ENCODE assay signal across 8 mouse cellular contexts in genomic region chr10:79533126-79533911, GRCm38 (mm10). TPM values are rescaled to one million over a fixed set of nuclear protein-coding genes. Genes with fewer than 3 reads are reported as not detected.
DNase-seq lines count a peak whose midpoint lies in the region; ATAC-seq and TF ChIP-seq lines count a peak whose summit lies in the region.

Gene Plpp2 (minus strand): TSS chr10:79533796.

- peaks cover 0 to 33% of the 10 kb centered on the region in 2 experiments for H3K36me3 ChIP-seq in CH12.LX (replicated peaks in 1 of 2; ENCODE audit: control insufficient read depth in 1 of 2, insufficient read depth in 1 of 2, low read length in 1 of 2)
- no peaks in the 10 kb centered on the region for H3K36me3 ChIP-seq in heart, embryonic 16.5 days (ENCODE audit: control insufficient read depth, insufficient read depth)
- H3K36me3 ChIP-seq in liver, postnatal 0 days (replicated peaks; ENCODE audit: insufficient read depth, low read length): 0 out of 2 replicates have a peak, but pooled peaks cover 2% of the 10 kb centered on the region
- 0 out of 2 replicates have a peak, but pooled peaks cover 2% of the 10 kb centered on the region for H3K36me3 ChIP-seq in neural tube, embryonic 11.5 days (ENCODE audit: control insufficient read depth, insufficient read depth, low read length)
- no peaks in the 10 kb centered on the region for H3K36me3 ChIP-seq in testis, adult 2 months (ENCODE audit: control insufficient read depth, insufficient read depth, low read length)

- in situ Hi-C loops in CH12.LX (cut with MboI; ENCODE audit: low pct_ligation_motif_present, low pct_unique_long_range_greater_than_20kb, low sequenced_read_pairs): no loop called here

- TF ChIP-seq EP300 in CH12.LX (IDR thresholded peaks at IDR 0.05; ENCODE audit: low read length): no peak
- no peak for TF ChIP-seq EP300 in liver, postnatal 0 days (IDR thresholded peaks at IDR 0.05; ENCODE audit: low read depth)

- H3K4me3 ChIP-seq in CH12.LX (replicated peaks in 1 of 3; ENCODE audit: low read depth in 2 of 3, low read length in 2 of 3, poor library complexity in 1 of 3): peak within 1 kb of the TSS; percentile 62 to 74 (median 65)
- peak within 1 kb of the TSS; percentile 81 for H3K4me3 ChIP-seq in heart, embryonic 16.5 days (ENCODE audit: low read length)
- peak within 1 kb of the TSS; percentile 66 for H3K4me3 ChIP-seq in liver, postnatal 0 days (ENCODE audit: low read depth, low read length)
- H3K4me3 ChIP-seq in neural tube, embryonic 11.5 days (ENCODE audit: low read depth, low read length): peak within 1 kb of the TSS; percentile 54
- H3K4me3 ChIP-seq in testis, adult 2 months (ENCODE audit: control insufficient read depth, low read depth, low read length): peak within 1 kb of the TSS; percentile 54

- no peaks in the 10 kb centered on the region for H3K79me2 ChIP-seq in CH12.LX (replicated peaks; ENCODE audit: control insufficient read depth, extremely low read depth, insufficient read depth, poor library complexity, severe bottlenecking)

- under 1% methylated on average over 52 of the region's 52 CpGs for WGBS in heart, embryonic 16.5 days
- WGBS in liver, postnatal 0 days (ENCODE audit: insufficient replicate concordance): under 1% methylated on average over 52 of the region's 52 CpGs
- WGBS in neural tube, embryonic 11.5 days: under 1% methylated on average over 52 of the region's 52 CpGs

- peak; percentile 9; the same call in 1 of the 2 replicates for TF ChIP-seq RAD21 in CH12.LX (IDR thresholded peaks at IDR 0.05; ENCODE audit: low read depth, low read length)

- H3K4me1 ChIP-seq in CH12.LX (ENCODE audit: control insufficient read depth in 1 of 2, insufficient read depth in 2 of 2): peaks cover 4 to 13% of the 10 kb centered on the region in 2 experiments; a peak in 3 of 4 replicates
- H3K4me1 ChIP-seq in heart, embryonic 16.5 days (ENCODE audit: control insufficient read depth, insufficient read depth, low read length): peaks cover 4% of the 10 kb centered on the region; the same call in 1 of the 2 replicates
- H3K4me1 ChIP-seq in liver, postnatal 0 days (ENCODE audit: insufficient read depth): peaks cover 18% of the 10 kb centered on the region
- H3K4me1 ChIP-seq in neural tube, embryonic 11.5 days (ENCODE audit: control insufficient read depth, insufficient read depth, low read length): no peaks in the 10 kb centered on the region; the same call in 1 of the 2 replicates
- peaks cover 13% of the 10 kb centered on the region for H3K4me1 ChIP-seq in testis, adult 2 months (ENCODE audit: control insufficient read depth, insufficient read depth, low read length)

- no peaks in the 10 kb centered on the region for H3K9me3 ChIP-seq in CH12.LX (replicated peaks; ENCODE audit: low read length)
- no peaks in the 10 kb centered on the region for H3K9me3 ChIP-seq in heart, embryonic 16.5 days (replicated peaks; ENCODE audit: control insufficient read depth, low read length)
- H3K9me3 ChIP-seq in liver, postnatal 0 days (ENCODE audit: low read length): no peaks in the 10 kb centered on the region
- no peaks in the 10 kb centered on the region for H3K9me3 ChIP-seq in neural tube, embryonic 11.5 days (ENCODE audit: control insufficient read depth, low read length)

- dilution Hi-C loops in CH12.LX (cut with MboI; ENCODE audit: extremely low pct_ligation_motif_present, extremely low pct_unique_long_range_greater_than_20kb, low sequenced_read_pairs): no loop called here

- ATAC-seq in erythroid progenitor cell, adult 5-6 weeks (replicated peaks; ENCODE audit: low FRiP score, poor library complexity, severe bottlenecking): peak; percentile 81
- peak; percentile 86 for ATAC-seq in heart, embryonic 16.5 days (replicated peaks; ENCODE audit: extremely low read depth, insufficient read depth, low FRiP score)
- peak; percentile 93 for ATAC-seq in liver, postnatal 0 days
- ATAC-seq in neural tube, embryonic 11.5 days (ENCODE audit: insufficient read depth, low FRiP score, low TSS enrichment): peak; percentile 76

- peak within 1 kb of the TSS; percentile 62 for H3K4me2 ChIP-seq in CH12.LX (ENCODE audit: insufficient read depth, low read depth, poor library complexity, severe bottlenecking)
- H3K4me2 ChIP-seq in heart, embryonic 16.5 days (ENCODE audit: low read depth, low read length): peak within 1 kb of the TSS; percentile 100
- peak within 1 kb of the TSS; percentile 96 for H3K4me2 ChIP-seq in liver, postnatal 0 days (ENCODE audit: low read depth, low read length)
- peak within 1 kb of the TSS; percentile 99 for H3K4me2 ChIP-seq in neural tube, embryonic 11.5 days (ENCODE audit: low read depth)

- peak; percentile 22 to 59; a peak in 2 of 4 replicates for TF ChIP-seq CTCF in CH12.LX (conservative IDR thresholded peaks at IDR 0.05 in 1 of 2, IDR thresholded peaks at IDR 0.05 in 1 of 2; ENCODE audit: low read depth in 2 of 2, low read length in 2 of 2)
- TF ChIP-seq CTCF in liver, postnatal 0 days (IDR thresholded peaks at IDR 0.05; ENCODE audit: low read depth): peak; percentile 75
- peak; percentile 50; the same call in 1 of the 2 replicates for TF ChIP-seq CTCF in testis, adult 2 months (IDR thresholded peaks at IDR 0.05; ENCODE audit: control insufficient read depth, insufficient read depth, insufficient replicate concordance, low read depth, low read length)

- H3K27ac ChIP-seq in CH12.LX (ENCODE audit: insufficient read depth, low read depth): no peak within 1 kb of the TSS
- no peak within 1 kb of the TSS for H3K27ac ChIP-seq in heart, embryonic 16.5 days (ENCODE audit: low read length)
- peak within 1 kb of the TSS; percentile 88 for H3K27ac ChIP-seq in liver, postnatal 0 days (ENCODE audit: low read depth)
- H3K27ac ChIP-seq in neural tube, embryonic 11.5 days (ENCODE audit: low read depth, low read length): no peak within 1 kb of the TSS
- H3K27ac ChIP-seq in testis, adult 2 months (ENCODE audit: control insufficient read depth, insufficient read depth, low read depth, low read length): no peak within 1 kb of the TSS

- H3K27me3 ChIP-seq in CH12.LX (replicated peaks): peaks cover 2% of the 10 kb centered on the region
- H3K27me3 ChIP-seq in heart, embryonic 16.5 days (ENCODE audit: control insufficient read depth, insufficient read depth, low read length): 0 out of 2 replicates have a peak, but pooled peaks cover 4% of the 10 kb centered on the region
- H3K27me3 ChIP-seq in liver, postnatal 0 days (ENCODE audit: insufficient read depth, low read length): no peaks in the 10 kb centered on the region
- no peaks in the 10 kb centered on the region for H3K27me3 ChIP-seq in neural tube, embryonic 11.5 days (ENCODE audit: control insufficient read depth, insufficient read depth, low read length)
- no peaks in the 10 kb centered on the region for H3K27me3 ChIP-seq in testis, adult 2 months (ENCODE audit: control insufficient read depth, insufficient read depth, low read length)

- H3K9ac ChIP-seq in CH12.LX (ENCODE audit: insufficient read depth, low read depth): peak within 1 kb of the TSS; percentile 32; the same call in 1 of the 2 replicates
- H3K9ac ChIP-seq in heart, embryonic 16.5 days (ENCODE audit: low read length): peak within 1 kb of the TSS; percentile 79
- peak within 1 kb of the TSS; percentile 74 for H3K9ac ChIP-seq in liver, postnatal 0 days (replicated peaks)
- peak within 1 kb of the TSS; percentile 70 for H3K9ac ChIP-seq in neural tube, embryonic 11.5 days (ENCODE audit: low read length)

- TF ChIP-seq POLR2A in CH12.LX (IDR thresholded peaks at IDR 0.05; ENCODE audit: low read depth, low read length): peak; percentile 44; the same call in 1 of the 2 replicates
- TF ChIP-seq POLR2A in testis, adult 2 months (IDR thresholded peaks at IDR 0.05; ENCODE audit: control insufficient read depth, low read depth, low read length): no peak; the same call in 1 of the 2 replicates

- DNase-seq in CH12.LX (ENCODE audit: extremely low read depth): peak; percentile 52
- DNase-seq in c-Kit-negative CD71-positive TER-119-positive erythroid progenitor cells, embryonic 14.5 days (ENCODE audit: low read depth, low spot score): peak; percentile 36
- DNase-seq in kidney, postnatal 14 days: peak; percentile 90
- peak; percentile 89 for DNase-seq in liver, postnatal 0 days
- peak; percentile 75 for DNase-seq in neural tube, embryonic 11.5 days (ENCODE audit: low spot score)

TF ChIP-seq in CH12.LX, 34 proteins besides CTCF, POLR2A, EP300 and RAD21:
- TF ChIP-seq IRF4 (IDR thresholded peaks at IDR 0.05; ENCODE audit: low read depth, low read length) (peak; percentile 24; the same call in 1 of the 2 replicates), NELFE (IDR thresholded peaks at IDR 0.05; ENCODE audit: low read depth, low read length) (peak; percentile 28; the same call in 1 of the 2 replicates), CHD1 (IDR thresholded peaks at IDR 0.05; ENCODE audit: low read depth, low read length) (0 out of 2 replicates have a peak, but pooled peaks have one; percentile 45), MXI1 (IDR thresholded peaks at IDR 0.05; ENCODE audit: low read depth, low read length) (peak; percentile 68), SIN3A (IDR thresholded peaks at IDR 0.05; ENCODE audit: low read length) (0 out of 2 replicates have a peak, but pooled peaks have one; percentile 45), RCOR1 (conservative IDR thresholded peaks at IDR 0.05; ENCODE audit: low read depth, low read length) (no peak)

RNA-seq across cellular contexts. Expression of gene Plpp2, which starts in this region (rescaled TPM):
- total RNA-seq in CH12.LX (2012; rRNA removed): 11.8 and 19.3 TPM in 2 replicates
- total RNA-seq in CH12.LX (2014; rRNA removed): 10.6 and 11.5 TPM in 2 replicates
- 13.9 and 14.5 TPM in 2 replicates for polyA plus RNA-seq in CH12.LX (2012; ENCODE audit: insufficient read length, low read depth)
- total RNA-seq in erythroid progenitor cell, adult 5-6 weeks (2015; ENCODE audit: low replicate concordance): 2.5 TPM in 1 of 2 replicates, not detected in the other
- total RNA-seq in erythroid progenitor cell, adult 5-6 weeks (2017; ENCODE audit: low replicate concordance): not detected in 2 replicates
- polyA plus RNA-seq in heart, embryonic 16.5 days (2015; fragmentation: Nextera tagmentation; extraction: Ambion mirVana): 6.7 and 9.8 TPM in 2 replicates
- 32.7 and 38.8 TPM in 2 replicates for polyA plus RNA-seq in liver, postnatal 0 days (2015; fragmentation: Nextera tagmentation; extraction: Ambion mirVana)
- polyA plus RNA-seq in neural tube, embryonic 11.5 days (2014; fragmentation: Nextera tagmentation; extraction: Ambion mirVana): 21.2 and 23.2 TPM in 2 replicates
- polyA plus RNA-seq in testis, adult 2 months (2012; rRNA removed): 4.1 and 5.1 TPM in 2 replicates

Comparison
In these comparisons a context has a peak if more than half of its experiments do, and no peak if none do; other contexts are left out.
1. DNase-seq: peak in every context shown above with its lines; median percentile 90 in kidney, postnatal 14 days; 89 in liver, postnatal 0 days; 75 in neural tube, embryonic 11.5 days; 52 in CH12.LX; 36 in c-Kit-negative CD71-positive TER-119-positive erythroid progenitor cells, embryonic 14.5 days.